Mouse (Mus musculus): ENCODE measurements at regions not wholly inside any gene's neighbourhood (a gene's known extent, or its start where the extent isn't known, plus 50 kb on each side); places are given as distances from the start of the nearest gene placed in this dataset.

- ATAC-seq (replicated peaks; ENCODE audit: low FRiP score, low TSS enrichment, poor library complexity, severe bottlenecking): no peak
Observed at GRCm38 (mm10) chr10:14234005-14234602, 268.2 kb downstream of the Hivep2 start.

- ATAC-seq (replicated peaks; ENCODE audit: low FRiP score, low TSS enrichment, poor library complexity, severe bottlenecking): no peak
Observed at GRCm38 (mm10) chr10:14233335-14233734, 267.5 kb downstream of the Hivep2 start.

- no peak for ATAC-seq (replicated peaks; ENCODE audit: low FRiP score, low TSS enrichment, poor library complexity, severe bottlenecking)
Observed at GRCm38 (mm10) chr10:14231464-14231863, 265.6 kb downstream of the Hivep2 start.

GRCm38 (mm10) chr10:14217284-14217683 lies 251.4 kb downstream of the Hivep2 start:
- ATAC-seq (replicated peaks; ENCODE audit: low FRiP score, low TSS enrichment, poor library complexity, severe bottlenecking): no peak

- no peak for ATAC-seq (replicated peaks; ENCODE audit: low FRiP score, low TSS enrichment, poor library complexity, severe bottlenecking)
Observed at GRCm38 (mm10) chr10:14216191-14216992, 250.5 kb downstream of the Hivep2 start.

GRCm38 (mm10) chr10:14215512-14215911 lies 249.6 kb downstream of the Hivep2 start:
- ATAC-seq (replicated peaks; ENCODE audit: low FRiP score, low TSS enrichment, poor library complexity, severe bottlenecking): no peak

- ATAC-seq (replicated peaks; ENCODE audit: low FRiP score, low TSS enrichment, poor library complexity, severe bottlenecking): no peak
Observed at GRCm38 (mm10) chr10:14213536-14213935, 247.7 kb downstream of the Hivep2 start.

- ATAC-seq (replicated peaks; ENCODE audit: low FRiP score, low TSS enrichment, poor library complexity, severe bottlenecking): no peak
Observed at GRCm38 (mm10) chr10:14211926-14212325, 246.1 kb downstream of the Hivep2 start.

- ATAC-seq (replicated peaks; ENCODE audit: low FRiP score, low TSS enrichment, poor library complexity, severe bottlenecking): no peak
Observed at GRCm38 (mm10) chr10:14211481-14211880, 245.6 kb downstream of the Hivep2 start.

GRCm38 (mm10) chr10:14210445-14210844 lies 244.6 kb downstream of the Hivep2 start:
- no peak for ATAC-seq (replicated peaks; ENCODE audit: low FRiP score, low TSS enrichment, poor library complexity, severe bottlenecking)

GRCm38 (mm10) chr10:14210045-14210444 lies 244.2 kb downstream of the Hivep2 start:
- no peak for ATAC-seq (replicated peaks; ENCODE audit: low FRiP score, low TSS enrichment, poor library complexity, severe bottlenecking)

GRCm38 (mm10) chr10:14208206-14208605 lies 242.3 kb downstream of the Hivep2 start:
- ATAC-seq (replicated peaks; ENCODE audit: low FRiP score, low TSS enrichment, poor library complexity, severe bottlenecking): no peak

GRCm38 (mm10) chr10:14207616-14208015 lies 241.7 kb downstream of the Hivep2 start:
- 0 out of 2 replicates have a peak, but pooled peaks have one; percentile 47 for ATAC-seq (replicated peaks; ENCODE audit: low FRiP score, low TSS enrichment, poor library complexity, severe bottlenecking)

- ATAC-seq (replicated peaks; ENCODE audit: low FRiP score, low TSS enrichment, poor library complexity, severe bottlenecking): no peak
Observed at GRCm38 (mm10) chr10:14207051-14207570, 241.2 kb downstream of the Hivep2 start.

Measured in megakaryocyte-erythroid progenitor cell, adult 5-6 weeks (primary cell).